ENCODE assay signal across 7 mouse cellular contexts in the genomic region with DNA sequence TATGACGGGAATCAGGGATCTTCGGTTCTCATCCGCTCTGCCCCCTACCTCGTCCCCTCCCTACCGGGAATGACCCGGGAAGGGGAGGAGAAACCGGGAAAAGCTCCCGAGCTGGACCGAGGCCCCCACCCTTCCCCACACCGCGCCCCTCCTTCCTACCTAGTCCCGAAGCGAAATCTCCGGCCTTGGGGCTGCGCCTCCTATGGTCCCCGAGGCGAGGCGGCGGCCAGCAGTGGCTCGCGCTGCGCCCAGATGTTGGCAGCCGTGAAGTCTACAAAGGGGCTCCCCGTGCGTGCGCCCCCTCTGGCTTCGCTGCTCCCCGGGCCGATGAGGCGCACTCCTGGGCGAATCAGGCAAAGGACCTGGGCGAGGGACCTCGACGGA. TPM values are rescaled to one million over a fixed set of nuclear protein-coding genes. Genes with fewer than 3 reads are reported as not detected.
DNase-seq lines count a peak whose midpoint lies in the region; ATAC-seq and TF ChIP-seq lines count a peak whose summit lies in the region.

No protein-coding gene starts in this region.

- peak overlapping the region; percentile 95 for H3K4me3 ChIP-seq in liver, adult 2 months (ENCODE audit: insufficient read depth, low read depth, low read length)
- peak overlapping the region; percentile 77 for H3K4me3 ChIP-seq in embryonic facial prominence, embryonic 12.5 days
- H3K4me3 ChIP-seq in hindbrain, embryonic 16.5 days (ENCODE audit: low read length), result peak overlapping the region; percentile 52
- peak overlapping the region; percentile 69 for H3K4me3 ChIP-seq in midbrain, embryonic 16.5 days (ENCODE audit: low read depth, low read length)

- WGBS in liver, adult 2 months, result under 1% methylated on average over 34 of the region's 34 CpGs
- under 1% methylated on average over 34 of the region's 34 CpGs for WGBS in embryonic facial prominence, embryonic 12.5 days
- WGBS in hindbrain, embryonic 16.5 days, result 0% methylated on average over 34 of the region's 34 CpGs
- WGBS in midbrain, embryonic 16.5 days, result under 1% methylated on average over 34 of the region's 34 CpGs

- H3K4me2 ChIP-seq in embryonic facial prominence, embryonic 12.5 days (replicated peaks), result peak overlapping the region; percentile 94
- peak overlapping the region; percentile 90 for H3K4me2 ChIP-seq in hindbrain, embryonic 16.5 days (ENCODE audit: low read length)
- peak overlapping the region; percentile 95 for H3K4me2 ChIP-seq in midbrain, embryonic 16.5 days (ENCODE audit: low read length)

- H3K9me3 ChIP-seq in embryonic facial prominence, embryonic 12.5 days, result no peaks in the 10 kb centered on the region
- H3K9me3 ChIP-seq in hindbrain, embryonic 16.5 days (ENCODE audit: control insufficient read depth, low read length), result no peaks in the 10 kb centered on the region
- no peaks in the 10 kb centered on the region for H3K9me3 ChIP-seq in midbrain, embryonic 16.5 days (replicated peaks; ENCODE audit: control insufficient read depth, low read length, poor library complexity, severe bottlenecking)

- no peaks in the 10 kb centered on the region for H3K27me3 ChIP-seq in liver, adult 2 months (ENCODE audit: control insufficient read depth, insufficient read depth, low read length)
- H3K27me3 ChIP-seq in embryonic facial prominence, embryonic 12.5 days, result peaks cover 19% of the 10 kb centered on the region
- peaks cover 7% of the 10 kb centered on the region; the same call in 1 of the 2 replicates for H3K27me3 ChIP-seq in hindbrain, embryonic 16.5 days (replicated peaks; ENCODE audit: control insufficient read depth, insufficient read depth, low read length)
- peaks cover 6% of the 10 kb centered on the region for H3K27me3 ChIP-seq in midbrain, embryonic 16.5 days (ENCODE audit: control insufficient read depth, insufficient read depth, low read depth, low read length)

- peaks cover 42% of the 10 kb centered on the region for H3K4me1 ChIP-seq in liver, adult 2 months (ENCODE audit: control insufficient read depth, insufficient read depth, low read length)
- H3K4me1 ChIP-seq in embryonic facial prominence, embryonic 12.5 days, result peaks cover 50% of the 10 kb centered on the region
- H3K4me1 ChIP-seq in hindbrain, embryonic 16.5 days (ENCODE audit: control insufficient read depth, insufficient read depth, low read depth, low read length), result peaks cover 47% of the 10 kb centered on the region
- peaks cover 36% of the 10 kb centered on the region for H3K4me1 ChIP-seq in midbrain, embryonic 16.5 days (ENCODE audit: control insufficient read depth, insufficient read depth, low read length)

- peak; percentile 19; the same call in 1 of the 2 replicates for ATAC-seq in embryonic facial prominence, embryonic 12.5 days (ENCODE audit: insufficient number of reproducible peaks, insufficient read depth, low FRiP score, low TSS enrichment)
- peak; percentile 26; the same call in 1 of the 2 replicates for ATAC-seq in hindbrain, embryonic 16.5 days
- no peak for ATAC-seq in midbrain, embryonic 16.5 days

- H3K36me3 ChIP-seq in liver, adult 2 months (ENCODE audit: control insufficient read depth, insufficient read depth, low read length), result no peaks in the 10 kb centered on the region; the same call in 1 of the 2 replicates
- H3K36me3 ChIP-seq in embryonic facial prominence, embryonic 12.5 days, result no peaks in the 10 kb centered on the region
- no peaks in the 10 kb centered on the region for H3K36me3 ChIP-seq in hindbrain, embryonic 16.5 days (ENCODE audit: control insufficient read depth, insufficient read depth, low read length)
- no peaks in the 10 kb centered on the region for H3K36me3 ChIP-seq in midbrain, embryonic 16.5 days (ENCODE audit: control insufficient read depth, insufficient read depth, low read length)

- H3K27ac ChIP-seq in liver, adult 2 months (replicated peaks; ENCODE audit: insufficient read depth, low read depth, low read length), result peak overlapping the region; percentile 89
- H3K27ac ChIP-seq in embryonic facial prominence, embryonic 12.5 days, result peak overlapping the region; percentile 93
- peak overlapping the region; percentile 74 for H3K27ac ChIP-seq in hindbrain, embryonic 16.5 days (ENCODE audit: low read depth, low read length)
- peak overlapping the region; percentile 77 for H3K27ac ChIP-seq in midbrain, embryonic 16.5 days (ENCODE audit: low read length)

- peak overlapping the region; percentile 96 for H3K9ac ChIP-seq in liver, adult 2 months (ENCODE audit: low read depth, low read length)
- peak overlapping the region; percentile 82 for H3K9ac ChIP-seq in embryonic facial prominence, embryonic 12.5 days
- peak overlapping the region; percentile 71 for H3K9ac ChIP-seq in hindbrain, embryonic 16.5 days (ENCODE audit: low read depth, low read length)
- H3K9ac ChIP-seq in midbrain, embryonic 16.5 days (ENCODE audit: low read depth, low read length), result peak overlapping the region; percentile 83

- DNase-seq in liver, adult 2 months (ENCODE audit: extremely low read depth, low read depth, low spot score), result no peak
- no peak for DNase-seq in liver
- no peak for DNase-seq in layer of hippocampus, adult 18-20 months (ENCODE audit: low spot score in 2 of 2)
- no peak for DNase-seq in adrenal gland, adult 2 months

- TF ChIP-seq POLR2A in liver, adult 2 months (IDR thresholded peaks at IDR 0.05; ENCODE audit: extremely low read depth, insufficient read depth, low read length), result 0 out of 2 replicates have a peak, but pooled peaks have one; percentile 4

- H3K79me2 ChIP-seq in liver, adult 2 months (ENCODE audit: control insufficient read depth, insufficient read depth, low read length), result peaks cover 21% of the 10 kb centered on the region

- TF ChIP-seq CTCF in liver, adult 2 months (IDR thresholded peaks at IDR 0.05; ENCODE audit: low read depth, low read length), result no peak

RNA-seq across cellular contexts. Expression of gene Socs3, which starts 1.1 kb away (rescaled TPM):
- total RNA-seq in liver, adult 2 months (2014; rRNA removed), result 2.0 and 2.4 TPM in 2 replicates
- 4.0 and 7.5 TPM in 2 replicates for polyA plus RNA-seq in liver, adult 2 months (2012; rRNA removed)
- 18.4 and 19.3 TPM in 2 replicates for polyA plus RNA-seq in embryonic facial prominence, embryonic 12.5 days (2016; fragmentation: Nextera tagmentation; extraction: Ambion mirVana)
- polyA plus RNA-seq in hindbrain, embryonic 16.5 days (2015; fragmentation: Nextera tagmentation; extraction: Ambion mirVana), result 7.5 and 8.9 TPM in 2 replicates
- polyA plus RNA-seq in midbrain, embryonic 16.5 days (2015; fragmentation: Nextera tagmentation; extraction: Ambion mirVana), result 5.9 and 7.2 TPM in 2 replicates
- total RNA-seq in layer of hippocampus, adult 18-20 months (2021), result 1 to 10 TPM; 1.0 to 1.3 TPM
- total RNA-seq in adrenal gland, adult 2 months (2021), result 1 to 10 TPM; 3.2 to 6.9 TPM
- 14.1 and 14.8 TPM in 2 replicates for polyA plus RNA-seq in adrenal gland, adult 2 months (2012; rRNA removed)

RNA-seq across cellular contexts. Expression of gene Pgs1, which starts 17.4 kb away (rescaled TPM):
- 4.7 and 5.0 TPM in 2 replicates for total RNA-seq in liver, adult 2 months (2014; rRNA removed)
- 17.8 and 22.1 TPM in 2 replicates for polyA plus RNA-seq in liver, adult 2 months (2012; rRNA removed)
- 43.0 and 46.2 TPM in 2 replicates for polyA plus RNA-seq in embryonic facial prominence, embryonic 12.5 days (2016; fragmentation: Nextera tagmentation; extraction: Ambion mirVana)
- polyA plus RNA-seq in hindbrain, embryonic 16.5 days (2015; fragmentation: Nextera tagmentation; extraction: Ambion mirVana), result 67.3 and 68.4 TPM in 2 replicates
- polyA plus RNA-seq in midbrain, embryonic 16.5 days (2015; fragmentation: Nextera tagmentation; extraction: Ambion mirVana), result 61.2 and 62.1 TPM in 2 replicates
- total RNA-seq in layer of hippocampus, adult 18-20 months (2021), result 10 to 100 TPM; 78.8 to 81.7 TPM
- 10 to 100 TPM; 53.9 to 54.5 TPM for total RNA-seq in adrenal gland, adult 2 months (2021)
- polyA plus RNA-seq in adrenal gland, adult 2 months (2012; rRNA removed), result 99.4 and 165 TPM in 2 replicates
